Comparison of ENCODE assay signal across 12 mouse cellular contexts in genomic region chr3:137275444-137275843, GRCm38 (mm10).
DNase-seq lines count a peak whose midpoint lies in the region; ATAC-seq lines count a peak whose summit lies in the region.
"Had no signal": no experiment of that assay in that cellular context is flagged by ENCODE, and none has a peak within 500 bp of the region (broad histone marks: within the 10 kb centered on the region; RNA-seq: fewer than 3 reads in every experiment).

No protein-coding gene starts in this region.

- H3K9me3 ChIP-seq in kidney, embryonic 14.5 days (ENCODE audit: control insufficient read depth, low read length), result no peaks in the 10 kb centered on the region
- no peaks in the 10 kb centered on the region for H3K9me3 ChIP-seq in lung, embryonic 15.5 days
- H3K9me3 ChIP-seq: limb, embryonic 10.5 days; liver, embryonic 15.5 days; midbrain, embryonic 12.5 days had no signal

- H3K9ac ChIP-seq in kidney, embryonic 14.5 days (ENCODE audit: low read depth, low read length), result no peak overlapping the region
- no peak overlapping the region for H3K9ac ChIP-seq in lung, embryonic 15.5 days
- H3K9ac ChIP-seq: liver, embryonic 15.5 days; midbrain, embryonic 12.5 days had no signal

- ATAC-seq in kidney, embryonic 14.5 days (ENCODE audit: low FRiP score, low TSS enrichment), result no peak
- ATAC-seq in lung, embryonic 15.5 days (ENCODE audit: borderline replicate concordance, extremely low read depth, low FRiP score, low TSS enrichment), result peak; percentile 62; the same call in 1 of the 2 replicates

- H3K4me2 ChIP-seq in kidney, embryonic 14.5 days (replicated peaks; ENCODE audit: low read depth, low read length), result no peak overlapping the region
- H3K4me2 ChIP-seq in lung, embryonic 15.5 days, result no peak overlapping the region
- H3K4me2 ChIP-seq: liver, embryonic 15.5 days; midbrain, embryonic 12.5 days had no signal

- WGBS in kidney, embryonic 14.5 days, result 70% methylated on average over 8 of the region's 8 CpGs
- WGBS in lung, embryonic 15.5 days, result 54% methylated on average over 8 of the region's 8 CpGs

- H3K27me3 ChIP-seq in kidney, embryonic 14.5 days (ENCODE audit: control insufficient read depth, insufficient read depth, low read length), result no peaks in the 10 kb centered on the region
- H3K27me3 ChIP-seq in lung, embryonic 15.5 days, result no peaks in the 10 kb centered on the region
- H3K27me3 ChIP-seq: liver, embryonic 15.5 days; midbrain, embryonic 12.5 days had no signal

- no peak overlapping the region for H3K27ac ChIP-seq in kidney, embryonic 14.5 days (ENCODE audit: low read depth, low read length)
- H3K27ac ChIP-seq in lung, embryonic 15.5 days, result 0 out of 2 replicates have a peak overlapping the region, but pooled peaks have one; percentile 45
- H3K27ac ChIP-seq: limb, embryonic 10.5 days; liver, embryonic 15.5 days; midbrain, embryonic 12.5 days had no signal

- DNase-seq in adrenal gland, adult 2 months, result peak; percentile 7
- no peak for DNase-seq in adrenal gland, adult 18-20 months (ENCODE audit: low spot score in 2 of 2)
- peak; percentile 29 for DNase-seq in kidney, adult 11 months
- DNase-seq in brain, adult 2 months (ENCODE audit: low read depth, low spot score), result peak; percentile 31
- DNase-seq in testis, postnatal 10 days (ENCODE audit: low spot score), result no peak
- DNase-seq in left cerebral cortex, adult 8-10 months (ENCODE audit: low spot score in 2 of 2), result no peak
- DNase-seq: cerebellum, adult 9-11 months had no signal

- H3K36me3 ChIP-seq in kidney, embryonic 14.5 days (ENCODE audit: control insufficient read depth, insufficient read depth, low read length), result no peaks in the 10 kb centered on the region
- H3K36me3 ChIP-seq in lung, embryonic 15.5 days, result no peaks in the 10 kb centered on the region
- H3K36me3 ChIP-seq: limb, embryonic 10.5 days; liver, embryonic 15.5 days; midbrain, embryonic 12.5 days had no signal

- H3K4me1 ChIP-seq in kidney, embryonic 14.5 days (ENCODE audit: control insufficient read depth, insufficient read depth, low read length), result no peaks in the 10 kb centered on the region
- H3K4me1 ChIP-seq in lung, embryonic 15.5 days, result 0 out of 2 replicates have a peak, but pooled peaks cover 4% of the 10 kb centered on the region
- H3K4me1 ChIP-seq: limb, embryonic 10.5 days; liver, embryonic 15.5 days; midbrain, embryonic 12.5 days had no signal

- H3K4me3 ChIP-seq in kidney, embryonic 14.5 days (ENCODE audit: low read length), result no peak overlapping the region
- no peak overlapping the region for H3K4me3 ChIP-seq in lung, embryonic 15.5 days
- H3K4me3 ChIP-seq: limb, embryonic 10.5 days; liver, embryonic 15.5 days; midbrain, embryonic 12.5 days had no signal

Comparison
In these comparisons a context has a peak if more than half of its experiments do, and no peak if none do; other contexts are left out.
1. DNase-seq: peak in adrenal gland, adult 2 months (single experiment), kidney, adult 11 months (single experiment) and brain, adult 2 months (single experiment); none in adrenal gland, adult 18-20 months (0 of 2), testis, postnatal 10 days (single experiment) and left cerebral cortex, adult 8-10 months (0 of 2).